Mouse (Mus musculus) cerebellum, adult 2 months (tissue): Measurements from ENCODE around the gene Egfem1. TPM values are rescaled to one million over a fixed set of nuclear protein-coding genes. Genes with fewer than 3 reads are reported as not detected.

ENCODE experiments used
- DNase-seq, 2 experiments: peaks; one replicate each; pipeline ENCODE4 v3.0.0; 2021
- H3K27ac ChIP-seq: fragments of 200-500 bp; 2 replicates; pipeline ENCODE4 v1.5.1; 2012; ENCODE audit warnings: low read length, control low read depth, inconsistent platforms; ENCODE audit not compliant: insufficient read depth
- H3K27me3 ChIP-seq: fragments of 200-500 bp; 2 replicates; pipeline ENCODE4 v1.6.1; 2012; ENCODE audit warnings: inconsistent platforms, mild to moderate bottlenecking, low read length, moderate library complexity; ENCODE audit not compliant: control insufficient read depth, insufficient read depth
- H3K4me1 ChIP-seq: fragments of 200-500 bp; 2 replicates; pipeline ENCODE4 v1.6.1; 2011; ENCODE audit warnings: low read length; ENCODE audit not compliant: control insufficient read depth, insufficient read depth
- H3K4me3 ChIP-seq: fragments of 200-500 bp; replicated peaks from 2 replicates; pipeline ENCODE3; 2011; ENCODE audit warnings: mild to moderate bottlenecking, low read depth, low read length, control low read depth; ENCODE audit not compliant: insufficient read depth
- CTCF ChIP-seq: fragments of 200-500 bp; IDR thresholded peaks from 2 replicates; pipeline ENCODE4 v1.5.1; 2011; ENCODE audit warnings: low read depth, mild to moderate bottlenecking, control low read depth, low read length, moderate library complexity, borderline replicate concordance; ENCODE audit not compliant: insufficient read depth
- POLR2A ChIP-seq: fragments of 200-500 bp; IDR thresholded peaks from 2 replicates; pipeline ENCODE4 v1.6.1; 2011; ENCODE audit warnings: low read length, control low read depth, borderline replicate concordance; ENCODE audit not compliant: insufficient read depth
- WGBS: fragments of 180-500 bp; shearing (Covaris S2); methylation state at CpG from one replicate; pipeline ENCODE4 v1.1.7; 2018; 5-methylcytosine and 5-hydroxymethylcytosine counted together
- polyA plus RNA-seq: library from polyadenylated mRNA; depleted of rRNA; stranded (reverse); fragments of >200 nt; gene quantifications from 2 replicates; pipeline ENCODE4 v1.2.3, GENCODE M21; 2012

Egfem1 gene
- polyA plus RNA-seq, 1 experiment = 3.6 TPM

- H3K27ac ChIP-seq = no peak overlapping the region
- no peak for DNase-seq
- 66% methylated on average over 6 of the region's 6 CpGs for WGBS
- TF ChIP-seq CTCF = no peak
- no peak for TF ChIP-seq POLR2A
- no peaks in the 10 kb centered on the region for H3K4me1 ChIP-seq
- no peak overlapping the region for H3K4me3 ChIP-seq
- no peaks in the 10 kb centered on the region for H3K27me3 ChIP-seq
Observed at GRCm38 (mm10) chr3:29190263-29190662, 108.4 kb downstream of the Egfem1 start.

DNA sequence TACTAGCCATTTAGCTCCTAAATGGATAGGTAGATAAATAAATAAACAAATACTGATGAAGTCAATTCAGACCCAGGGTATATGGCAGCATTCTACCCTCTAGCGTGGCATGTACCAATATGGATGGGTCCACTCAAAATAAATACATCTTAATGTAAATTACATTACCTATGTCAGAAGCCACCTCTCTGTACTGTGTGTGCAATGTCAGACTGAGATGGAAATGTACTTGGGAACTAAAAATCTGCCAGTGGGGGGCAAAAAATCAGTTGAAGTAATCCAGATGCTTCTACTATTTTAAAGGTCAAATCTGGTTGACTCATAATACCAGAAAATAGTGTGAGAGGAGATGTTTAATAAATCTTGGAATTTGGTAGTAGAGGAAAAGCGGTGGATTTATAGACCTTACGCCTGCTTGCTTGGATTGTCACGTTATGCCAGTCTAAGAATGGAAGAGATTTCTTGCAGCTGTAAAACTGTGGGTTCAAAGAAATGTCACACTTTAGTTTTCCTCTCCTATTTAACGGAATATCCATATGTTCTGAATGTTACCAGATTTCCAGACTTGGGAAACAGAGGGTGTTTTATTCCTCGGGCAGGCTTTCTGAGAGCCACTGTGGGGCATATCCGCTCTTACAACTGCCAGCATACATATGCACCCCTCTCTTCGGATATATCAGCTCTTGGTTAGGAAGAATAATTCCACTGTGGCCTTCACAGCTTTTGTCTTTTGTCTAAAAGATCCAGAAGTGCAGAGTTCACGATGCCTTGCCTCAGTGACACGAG is 116.1 kb downstream of the Egfem1 start:
- H3K4me3 ChIP-seq = no peak overlapping the region
- no peaks in the 10 kb centered on the region for H3K27me3 ChIP-seq
- no peak for DNase-seq
- no peaks in the 10 kb centered on the region; the same call in 1 of the 2 replicates for H3K4me1 ChIP-seq
- no peak overlapping the region for H3K27ac ChIP-seq
- WGBS = 77% methylated on average over 10 of the region's 10 CpGs
- TF ChIP-seq POLR2A = no peak
- TF ChIP-seq CTCF = no peak

- Histone ChIP-seq H3K27me3 (no peaks in the 10 kb centered on the region), H3K4me1 (no peaks in the 10 kb centered on the region; the same call in 1 of the 2 replicates), H3K27ac (no peak overlapping the region), H3K4me3 (no peak overlapping the region)
- TF ChIP-seq CTCF = no peak
- no peak for TF ChIP-seq POLR2A
- no peak for DNase-seq
- 10% methylated on average over 8 of the region's 8 CpGs for WGBS
Observed at GRCm38 (mm10) chr3:29200601-29201000, 118.8 kb downstream of the Egfem1 start.

DNA sequence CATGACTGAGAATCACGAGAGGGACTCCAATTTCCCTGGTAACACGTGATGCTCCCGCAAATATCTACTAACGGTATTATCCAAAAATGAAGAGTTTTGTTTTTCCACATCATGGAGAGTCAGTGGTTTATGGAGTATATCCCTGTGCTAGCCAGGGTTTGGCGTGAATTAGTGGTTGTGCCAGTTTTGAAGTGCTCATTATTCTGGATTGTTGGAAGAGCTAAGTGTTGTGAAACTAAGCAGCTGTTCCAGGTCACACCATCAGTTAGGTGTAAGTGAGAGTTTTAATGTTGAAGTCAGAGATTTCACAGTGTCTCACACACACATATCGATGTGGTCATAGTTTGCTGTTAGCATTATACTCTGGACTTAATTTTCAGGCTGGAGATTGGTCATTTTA is 120.7 kb downstream of the Egfem1 start:
- Histone ChIP-seq H3K4me3 (no peak overlapping the region), H3K4me1 (no peaks in the 10 kb centered on the region; the same call in 1 of the 2 replicates), H3K27ac (no peak overlapping the region), H3K27me3 (no peaks in the 10 kb centered on the region)
- no peak for DNase-seq
- WGBS = 88% methylated on average over 6 of the region's 6 CpGs
- TF ChIP-seq POLR2A = no peak
- no peak for TF ChIP-seq CTCF

DNA sequence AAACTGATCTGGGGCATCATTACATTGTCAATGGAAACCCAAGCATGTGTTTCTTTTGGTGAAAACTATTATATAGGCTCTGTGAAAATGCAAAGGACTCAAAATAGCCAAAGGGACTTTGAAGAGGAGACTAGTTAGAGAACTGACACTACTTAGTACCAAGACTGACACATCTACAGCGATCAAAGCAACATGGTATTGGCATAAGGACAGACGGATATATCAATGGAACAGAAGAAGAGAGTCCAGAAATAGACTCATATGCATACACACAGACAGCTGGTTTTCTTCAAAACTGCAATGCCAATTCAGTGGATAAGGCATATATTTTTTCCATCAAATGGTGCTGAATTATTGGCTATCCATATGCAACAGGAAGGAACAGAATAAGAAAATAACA is 140.6 kb downstream of the Egfem1 start:
- no peak for DNase-seq
- Histone ChIP-seq H3K4me1 (no peaks in the 10 kb centered on the region), H3K4me3 (no peak overlapping the region), H3K27me3 (no peaks in the 10 kb centered on the region), H3K27ac (no peak overlapping the region)
- 82% methylated on average over 2 of the region's 2 CpGs for WGBS
- no peak for TF ChIP-seq POLR2A
- TF ChIP-seq CTCF = no peak

DNA sequence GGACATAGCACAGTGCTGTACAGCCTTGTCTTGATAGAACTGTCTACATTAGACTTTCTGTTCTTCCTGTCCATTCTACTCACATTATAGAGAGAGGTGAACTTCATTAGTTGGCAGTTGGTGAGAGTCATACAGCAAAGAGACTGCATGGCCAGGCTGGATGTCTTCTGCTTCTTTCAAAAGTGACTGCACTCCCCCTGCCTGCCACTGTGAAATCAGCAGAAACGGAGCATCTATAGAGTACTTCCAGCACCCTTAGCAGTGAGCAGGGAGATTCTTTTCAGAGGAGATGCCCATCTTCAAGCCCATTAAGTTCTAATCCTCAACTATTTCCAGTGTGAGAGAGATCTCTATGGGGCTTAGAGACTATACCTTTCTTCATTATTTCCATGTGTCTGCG is 147.9 kb downstream of the Egfem1 start:
- TF ChIP-seq POLR2A = no peak
- no peak for TF ChIP-seq CTCF

DNA sequence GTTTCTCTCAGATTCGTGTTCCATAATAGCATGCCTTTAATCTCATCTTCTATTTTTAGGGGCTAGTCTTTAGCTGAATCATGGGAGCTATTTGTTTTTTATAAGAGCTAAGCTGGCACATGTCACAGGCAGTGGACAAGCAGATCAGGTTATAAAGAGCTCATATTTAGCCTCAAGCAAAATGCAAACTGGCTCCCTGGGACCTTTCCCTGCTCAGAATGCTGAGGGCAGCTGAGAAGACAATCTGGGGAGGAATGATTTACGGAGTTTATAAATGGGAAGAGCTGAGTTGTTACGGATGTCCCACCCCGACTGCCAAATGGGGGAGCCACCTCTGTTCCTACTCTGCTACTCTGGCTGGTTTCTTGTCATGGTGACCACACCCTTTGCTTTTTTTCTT is 153.7 kb downstream of the Egfem1 start:
- H3K4me1 ChIP-seq = no peaks in the 10 kb centered on the region
- no peak overlapping the region for H3K27ac ChIP-seq
- DNase-seq = no peak
- no peaks in the 10 kb centered on the region for H3K27me3 ChIP-seq
- WGBS = 81% methylated on average over 4 of the region's 4 CpGs
- no peak overlapping the region for H3K4me3 ChIP-seq
- TF ChIP-seq CTCF (no peak), POLR2A (no peak)

More for the DNA sequence above, 147.9 kb downstream of the Egfem1 start:
- 62% methylated on average over 2 of the region's 2 CpGs for WGBS
- Histone ChIP-seq H3K4me1 (no peaks in the 10 kb centered on the region), H3K27me3 (no peaks in the 10 kb centered on the region), H3K4me3 (no peak overlapping the region), H3K27ac (no peak overlapping the region)
- DNase-seq = no peak

GRCm38 (mm10) chr3:29236517-29236916 is 154.7 kb downstream of the Egfem1 start:
- Histone ChIP-seq H3K4me3 (no peak overlapping the region), H3K4me1 (no peaks in the 10 kb centered on the region), H3K27me3 (no peaks in the 10 kb centered on the region), H3K27ac (no peak overlapping the region)
- TF ChIP-seq POLR2A = no peak
- no peak for TF ChIP-seq CTCF
- WGBS = 92% methylated on average over 5 of the region's 5 CpGs
- DNase-seq = no peak
